Mouse (Mus musculus) embryonic facial prominence, embryonic 14.5 days (tissue): ENCODE results near the gene Atg5. TPM values are rescaled to one million over a fixed set of nuclear protein-coding genes. Genes with fewer than 3 reads are reported as not detected.

Experiments
- ATAC-seq: fragments of 200-750 bp; cut with Nextera tagmentation; 2 replicates; pipeline ENCODE4 v1.8.0; 2017; ENCODE audit warnings: low read depth, moderate number of reproducible peaks, moderate TSS enrichment
- DNase-seq: peaks from one replicate; pipeline ENCODE4 v3.0.0-alpha.2; 2015; ENCODE audit warnings: low spot score
- H3K27ac ChIP-seq: fragments of 300-500 bp; sonication (generic); replicated peaks from 2 replicates; pipeline ENCODE4 v1.5.1; 2014; ENCODE audit warnings: low read depth, mild to moderate bottlenecking, low read length, moderate library complexity
- H3K27me3 ChIP-seq: fragments of 300-500 bp; sonication (generic); replicated peaks from 2 replicates; pipeline ENCODE4 v1.6.1; 2014; ENCODE audit warnings: low read length; ENCODE audit not compliant: control insufficient read depth, insufficient read depth
- H3K36me3 ChIP-seq: fragments of 300-500 bp; sonication (generic); 2 replicates; pipeline ENCODE4 v1.6.1; 2014; ENCODE audit warnings: low read length, mixed read lengths; ENCODE audit not compliant: control insufficient read depth, insufficient read depth
- H3K4me1 ChIP-seq: fragments of 300-500 bp; sonication (generic); 2 replicates; pipeline ENCODE4 v1.6.1; 2014; ENCODE audit warnings: antibody characterized with exemption, low read length; ENCODE audit not compliant: control insufficient read depth, insufficient read depth
- H3K4me2 ChIP-seq: fragments of 300-500 bp; sonication (generic); 2 replicates; pipeline ENCODE4 v1.6.1; 2014; ENCODE audit warnings: low read depth, mild to moderate bottlenecking, low read length, moderate library complexity, mixed read lengths
- H3K4me3 ChIP-seq: fragments of 300-500 bp; sonication (generic); 2 replicates; pipeline ENCODE4 v1.5.1; 2014; ENCODE audit warnings: low read depth, mild to moderate bottlenecking, low read length
- H3K9ac ChIP-seq: fragments of 300-500 bp; sonication (generic); 2 replicates; pipeline ENCODE4 v1.6.1; 2014; ENCODE audit warnings: low read depth, mild to moderate bottlenecking, low read length, moderate library complexity, mixed read lengths
- H3K9me3 ChIP-seq: fragments of 300-500 bp; sonication (generic); 2 replicates; pipeline ENCODE4 v1.6.1; 2016; ENCODE audit warnings: low read length; ENCODE audit not compliant: control insufficient read depth
- WGBS: fragments of 180-500 bp; shearing (Covaris S2); extraction: QIAGEN DNeasy Blood & Tissue Kit; methylation state at CpG from one replicate; pipeline ENCODE4 v1.1.7; 2014; 5-methylcytosine and 5-hydroxymethylcytosine counted together
- polyA plus RNA-seq: library from polyadenylated mRNA; unstranded; fragments of >200 nt; fragmentation: Nextera tagmentation; extraction: Ambion mirVana; gene quantifications from 2 replicates; pipeline ENCODE4 v1.2.1, GENCODE M21; 2014

The Atg5 gene
- polyA plus RNA-seq, 1 experiment from 2014 or later = 41.8 TPM

GRCm38 (mm10) chr10:44304330-44304717 lies 36.2 kb downstream of the Atg5 start:
- H3K9me3 ChIP-seq = no peaks in the 10 kb centered on the region
- H3K4me2 ChIP-seq = no peak overlapping the region
- no peaks in the 10 kb centered on the region for H3K27me3 ChIP-seq
- ATAC-seq (no peak), DNase-seq (no peak)
- H3K9ac ChIP-seq = no peak overlapping the region
- WGBS = 87% methylated on average over 3 of the region's 3 CpGs
- H3K27ac ChIP-seq = no peak overlapping the region
- no peaks in the 10 kb centered on the region for H3K4me1 ChIP-seq
- peaks cover 12% of the 10 kb centered on the region for H3K36me3 ChIP-seq
- no peak overlapping the region for H3K4me3 ChIP-seq

- Histone ChIP-seq H3K9ac (no peak overlapping the region), H3K4me2 (no peak overlapping the region), H3K27ac (no peak overlapping the region), H3K27me3 (no peaks in the 10 kb centered on the region), H3K4me1 (no peaks in the 10 kb centered on the region), H3K4me3 (no peak overlapping the region), H3K36me3 (peaks cover 12% of the 10 kb centered on the region), H3K9me3 (no peaks in the 10 kb centered on the region)
- DNase-seq = no peak
- no peak for ATAC-seq
- WGBS = 85% methylated on average over 3 of the region's 3 CpGs
Observed at GRCm38 (mm10) chr10:44304845-44305244, 36.7 kb downstream of the Atg5 start.

DNA sequence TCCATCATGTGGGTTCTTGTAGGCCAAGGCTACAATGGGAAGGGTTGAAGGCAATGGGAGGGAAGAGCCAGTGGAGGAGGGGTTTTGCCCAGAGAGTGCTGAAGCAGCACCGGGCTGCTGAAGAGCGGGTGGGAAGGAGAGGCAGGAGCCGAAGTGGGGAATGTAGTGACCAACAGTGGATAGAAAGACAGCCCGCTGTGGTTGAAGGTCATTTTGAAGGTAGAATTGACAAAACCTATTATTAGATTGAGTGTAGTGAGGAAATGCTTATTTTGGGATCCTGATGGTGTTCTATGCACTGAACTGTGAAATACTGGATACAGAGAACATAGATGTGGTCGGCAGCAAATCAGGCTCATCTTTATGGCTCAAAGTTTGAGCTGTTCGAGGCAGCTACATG lies 38.1 kb downstream of the Atg5 start:
- Histone ChIP-seq H3K27ac (no peak overlapping the region), H3K27me3 (no peaks in the 10 kb centered on the region), H3K4me2 (no peak overlapping the region), H3K9me3 (no peaks in the 10 kb centered on the region), H3K9ac (no peak overlapping the region), H3K36me3 (peaks cover 12% of the 10 kb centered on the region), H3K4me1 (no peaks in the 10 kb centered on the region), H3K4me3 (no peak overlapping the region)
- 95% methylated on average over 6 of the region's 6 CpGs for WGBS
- DNase-seq = no peak
- no peak for ATAC-seq

DNA sequence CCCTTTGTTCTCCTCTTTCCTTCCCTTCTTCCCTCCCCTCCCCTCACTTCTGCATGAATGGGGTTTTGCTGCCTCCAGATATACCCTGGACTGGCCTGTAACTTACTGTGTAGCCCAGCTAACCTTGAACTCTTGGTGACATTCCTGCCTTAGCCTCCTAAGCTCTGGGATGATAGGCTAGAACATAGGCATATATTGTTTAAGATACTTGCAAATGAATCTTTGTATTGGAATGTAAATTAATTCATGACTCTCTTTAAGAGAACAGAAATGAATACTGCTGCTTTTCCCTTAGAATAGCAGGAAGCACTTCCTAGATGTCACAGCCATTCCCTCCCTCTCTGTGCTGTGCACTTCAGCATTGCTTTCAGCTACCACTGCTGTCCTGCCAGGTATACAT lies 40.1 kb downstream of the Atg5 start:
- Histone ChIP-seq H3K4me1 (peaks cover 8% of the 10 kb centered on the region; the same call in 1 of the 2 replicates), H3K9me3 (no peaks in the 10 kb centered on the region), H3K36me3 (peaks cover 11% of the 10 kb centered on the region), H3K4me2 (no peak overlapping the region), H3K27ac (no peak overlapping the region), H3K27me3 (no peaks in the 10 kb centered on the region), H3K4me3 (no peak overlapping the region), H3K9ac (no peak overlapping the region)
- ATAC-seq (no peak), DNase-seq (no peak)

GRCm38 (mm10) chr10:44309250-44309649 lies 41.1 kb downstream of the Atg5 start:
- no peaks in the 10 kb centered on the region for H3K9me3 ChIP-seq
- H3K4me1 ChIP-seq = peaks cover 8% of the 10 kb centered on the region; the same call in 1 of the 2 replicates
- H3K36me3 ChIP-seq = peaks cover 7% of the 10 kb centered on the region
- no peaks in the 10 kb centered on the region for H3K27me3 ChIP-seq
- no peak overlapping the region for H3K4me2 ChIP-seq
- H3K9ac ChIP-seq = no peak overlapping the region
- DNase-seq = no peak
- no peak overlapping the region for H3K4me3 ChIP-seq
- H3K27ac ChIP-seq = no peak overlapping the region
- ATAC-seq = no peak
- 80% methylated on average over 6 of the region's 6 CpGs for WGBS

GRCm38 (mm10) chr10:44315276-44315675 lies 47.1 kb downstream of the Atg5 start:
- DNase-seq (no peak), ATAC-seq (no peak)
- no peak overlapping the region for H3K27ac ChIP-seq
- H3K4me1 ChIP-seq = peaks cover 8% of the 10 kb centered on the region; the same call in 1 of the 2 replicates
- no peak overlapping the region for H3K9ac ChIP-seq
- H3K4me3 ChIP-seq = no peak overlapping the region
- H3K36me3 ChIP-seq = 0 out of 2 replicates have a peak, but pooled peaks cover 12% of the 10 kb centered on the region
- no peak overlapping the region for H3K4me2 ChIP-seq
- no peaks in the 10 kb centered on the region for H3K9me3 ChIP-seq
- WGBS = 40% methylated on average over 5 of the region's 5 CpGs
- no peaks in the 10 kb centered on the region for H3K27me3 ChIP-seq

DNA sequence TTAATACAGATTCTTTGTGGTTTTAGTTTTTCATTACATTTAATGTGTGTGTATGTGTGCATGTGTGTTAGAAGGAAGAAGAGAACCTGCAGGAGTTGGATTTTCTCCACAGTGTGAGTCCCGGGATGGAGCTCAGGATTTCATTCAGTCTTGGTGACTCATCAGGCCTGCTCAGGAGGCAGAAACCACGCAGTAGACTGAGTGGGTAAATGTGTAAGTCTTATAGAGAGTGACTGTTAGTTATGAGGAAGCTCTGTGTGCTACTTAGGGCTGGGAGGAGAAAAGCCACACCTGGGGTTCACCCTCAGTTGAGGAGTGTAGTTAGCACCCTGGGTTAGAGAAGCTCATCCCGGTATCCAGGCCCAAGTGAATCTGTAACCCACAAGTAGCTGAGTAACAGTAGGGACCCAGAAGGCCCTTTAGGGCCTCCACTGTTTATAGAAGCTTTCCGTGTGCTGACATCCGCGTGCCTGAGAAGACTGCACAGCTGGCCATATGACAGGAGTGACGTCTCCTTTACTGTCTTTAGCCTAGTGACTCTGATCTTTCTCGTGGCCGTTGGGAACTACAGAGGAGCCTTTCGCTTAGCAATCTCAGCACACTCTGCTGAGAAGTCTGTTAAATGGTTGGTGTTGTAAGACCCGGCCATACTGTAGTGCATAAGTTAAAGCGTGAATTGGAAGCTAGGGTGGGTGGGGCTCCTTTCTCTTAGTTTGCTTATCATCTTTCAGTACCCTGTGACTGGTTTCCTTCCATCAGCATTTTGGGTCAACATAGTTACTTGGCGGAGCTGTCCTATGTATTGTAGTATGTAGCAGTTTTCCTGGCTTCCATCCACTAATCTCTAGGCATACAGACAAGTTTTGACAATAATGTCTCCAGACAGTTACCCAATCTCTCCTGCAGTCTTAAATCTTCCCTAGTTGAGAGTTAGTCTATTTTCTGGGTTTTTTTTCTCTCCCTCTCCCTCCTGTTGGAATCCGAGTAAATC lies 48.4 kb downstream of the Atg5 start:
- Histone ChIP-seq H3K36me3 (peaks cover 12% of the 10 kb centered on the region; the same call in 1 of the 2 replicates), H3K4me3 (no peak overlapping the region), H3K9me3 (no peaks in the 10 kb centered on the region), H3K4me1 (peaks cover 7% of the 10 kb centered on the region; the same call in 1 of the 2 replicates), H3K27ac (no peak overlapping the region), H3K4me2 (no peak overlapping the region), H3K27me3 (no peaks in the 10 kb centered on the region), H3K9ac (no peak overlapping the region)
- DNase-seq (peak; percentile 67), ATAC-seq (peak; percentile 12; the same call in 1 of the 2 replicates)
- WGBS = 66% methylated on average over 14 of the region's 14 CpGs

- peak; percentile 73 for DNase-seq
- Histone ChIP-seq H3K9me3 (no peaks in the 10 kb centered on the region), H3K4me2 (no peak overlapping the region), H3K9ac (no peak overlapping the region), H3K27ac (0 out of 2 replicates have a peak overlapping the region, but pooled peaks have one; percentile 28), H3K27me3 (no peaks in the 10 kb centered on the region), H3K36me3 (peaks cover 3% of the 10 kb centered on the region; the same call in 1 of the 2 replicates), H3K4me1 (no peaks in the 10 kb centered on the region), H3K4me3 (no peak overlapping the region)
- WGBS = 41% methylated on average over 1 of the region's 1 CpGs
- ATAC-seq = no peak
Observed at GRCm38 (mm10) chr10:44322166-44322565, 54.0 kb downstream of the Atg5 start.
